Mouse (Mus musculus) MEL (cell line): ENCODE results near the gene Trappc10. TPM values are rescaled to one million over a fixed set of nuclear protein-coding genes. Genes with fewer than 3 reads are reported as not detected.
A peak's percentile ranks its signal among the peaks of the same experiment; 100 is the strongest.

ENCODE experiments used
- DNase-seq: peaks from one replicate; pipeline ENCODE4 v3.0.0; 2011; ENCODE audit warnings: low read depth, low spot score
- H3K27ac ChIP-seq: 2 replicates; pipeline ENCODE4 v1.5.1; 2012; ENCODE audit warnings: low read depth, mild to moderate bottlenecking, control low read depth, low read length, moderate library complexity; ENCODE audit not compliant: control insufficient read depth
- H3K27me3 ChIP-seq, 2 experiments: fragments of 150-350 bp in 1 of 2; sonication (generic) in 1 of 2; 2 replicates each; pipeline ENCODE4 v1.6.1; 2012; ENCODE audit warnings: low read length in 2 of 2, mild to moderate bottlenecking in 2 of 2, improper control_type of control experiment in 1 of 2, moderate library complexity in 1 of 2; ENCODE audit not compliant: insufficient read depth in 2 of 2, control insufficient read depth in 1 of 2
- H3K36me3 ChIP-seq, 2 experiments: 2 replicates each; pipeline ENCODE4 v1.6.1; 2012 to 2014; ENCODE audit warnings: low read length in 2 of 2, improper control_type of control experiment in 1 of 2, inconsistent platforms in 1 of 2, mild to moderate bottlenecking in 1 of 2; ENCODE audit not compliant: insufficient read depth in 2 of 2, control insufficient read depth in 1 of 2
- H3K4me1 ChIP-seq, 2 experiments: fragments of 150-350 bp in 1 of 2; sonication (generic) in 1 of 2; 2 replicates each; pipeline ENCODE4 v1.6.1; 2012; ENCODE audit warnings: low read length in 2 of 2, improper control_type of control experiment in 1 of 2, mild to moderate bottlenecking in 1 of 2; ENCODE audit not compliant: insufficient read depth in 2 of 2, control insufficient read depth in 1 of 2
- H3K4me3 ChIP-seq, 2 experiments: fragments of 150-350 bp in 1 of 2; sonication (generic) in 1 of 2; 2 replicates each; pipeline ENCODE4 v1.5.1; 2012; ENCODE audit warnings: low read depth in 2 of 2, low read length in 2 of 2, mild to moderate bottlenecking in 2 of 2, moderate library complexity in 2 of 2, control low read depth in 1 of 2, improper control_type of control experiment in 1 of 2; ENCODE audit not compliant: control insufficient read depth in 1 of 2, insufficient read depth in 1 of 2
- H3K79me2 ChIP-seq: 2 replicates; pipeline ENCODE4 v1.6.1; 2012; ENCODE audit warnings: mild to moderate bottlenecking, low read length, moderate library complexity; ENCODE audit not compliant: control insufficient read depth, poor library complexity, insufficient read depth
- H3K9ac ChIP-seq: 2 replicates; pipeline ENCODE4 v1.6.1; 2012; ENCODE audit warnings: low read depth, mild to moderate bottlenecking, control low read depth, low read length, moderate library complexity; ENCODE audit not compliant: control insufficient read depth, poor library complexity, severe bottlenecking
- H3K9me3 ChIP-seq: fragments of 150-350 bp; sonication (generic); replicated peaks from 2 replicates; pipeline ENCODE4 v1.6.1; 2012; ENCODE audit warnings: mild to moderate bottlenecking, low read length, improper control_type of control experiment, moderate library complexity; ENCODE audit not compliant: insufficient read depth
- BHLHE40 ChIP-seq: IDR thresholded peaks from 2 replicates; pipeline ENCODE4 v1.6.1; 2012; ENCODE audit warnings: low read depth, mild to moderate bottlenecking, inconsistent platforms, low read length, improper control_type of control experiment, borderline replicate concordance
- CHD1 ChIP-seq: IDR thresholded peaks from 2 replicates; pipeline ENCODE4 v1.6.1; 2012; ENCODE audit warnings: low read depth, mild to moderate bottlenecking, inconsistent platforms, low read length, improper control_type of control experiment
- CHD2 ChIP-seq: IDR thresholded peaks from 2 replicates; pipeline ENCODE4 v1.6.1; 2011; ENCODE audit warnings: low read length, improper control_type of control experiment
- CTCF ChIP-seq, 3 experiments: IDR thresholded peaks in 2 of 3; conservative IDR thresholded peaks in 1 of 3; 2 replicates each; pipeline ENCODE4 v1.5.1; 2011 to 2012; ENCODE audit warnings: low read length in 3 of 3, low read depth in 2 of 3, mild to moderate bottlenecking in 2 of 3, improper control_type of control experiment in 1 of 3, inconsistent platforms in 1 of 3, mixed read lengths in 1 of 3, moderate library complexity in 1 of 3; ENCODE audit not compliant: control insufficient read depth in 1 of 3, insufficient read depth in 1 of 3, poor library complexity in 1 of 3, severe bottlenecking in 1 of 3
- E2F4 ChIP-seq: IDR thresholded peaks from 2 replicates; pipeline ENCODE4 v1.6.1; 2011; ENCODE audit warnings: low read depth, low read length, improper control_type of control experiment, borderline replicate concordance
- ELF1 ChIP-seq: IDR thresholded peaks from 2 replicates; pipeline ENCODE4 v1.6.1; 2014; ENCODE audit warnings: low read depth, mild to moderate bottlenecking, inconsistent platforms, low read length, improper control_type of control experiment, moderate library complexity
- EP300 ChIP-seq, 2 experiments: IDR thresholded peaks; 2 replicates each; pipeline ENCODE4 v1.6.1; 2011; ENCODE audit warnings: improper control_type of control experiment in 2 of 2, low read length in 2 of 2, low read depth in 1 of 2, mild to moderate bottlenecking in 1 of 2
- ETS1 ChIP-seq: IDR thresholded peaks from 2 replicates; pipeline ENCODE4 v1.6.1; 2012; ENCODE audit warnings: low read depth, mild to moderate bottlenecking, inconsistent platforms, low read length, improper control_type of control experiment, moderate library complexity
- GABPA ChIP-seq: IDR thresholded peaks from 2 replicates; pipeline ENCODE4 v1.6.1; 2012; ENCODE audit warnings: low read depth, mild to moderate bottlenecking, inconsistent platforms, low read length, improper control_type of control experiment, moderate library complexity
- HCFC1 ChIP-seq: IDR thresholded peaks from 2 replicates; pipeline ENCODE4 v1.6.1; 2012; ENCODE audit warnings: low read depth, mild to moderate bottlenecking, inconsistent platforms, low read length, improper control_type of control experiment, moderate library complexity
- JUND ChIP-seq: IDR thresholded peaks from 2 replicates; pipeline ENCODE4 v1.6.1; 2011; ENCODE audit warnings: low read depth, mild to moderate bottlenecking, improper control_type of control experiment, low read length
- KAT2A ChIP-seq: conservative IDR thresholded peaks from 2 replicates; pipeline ENCODE4 v1.6.1; 2012; ENCODE audit warnings: low read depth, low read length, improper control_type of control experiment, inconsistent platforms
- MAX ChIP-seq: IDR thresholded peaks from 2 replicates; pipeline ENCODE4 v1.6.1; 2011; ENCODE audit warnings: low read length, improper control_type of control experiment
- MAZ ChIP-seq: IDR thresholded peaks from 2 replicates; pipeline ENCODE4 v1.6.1; 2012; ENCODE audit warnings: low read depth, mild to moderate bottlenecking, inconsistent platforms, low read length, improper control_type of control experiment
- MYB ChIP-seq: IDR thresholded peaks from 2 replicates; pipeline ENCODE4 v1.6.1; 2011; ENCODE audit warnings: mild to moderate bottlenecking, low read depth, low read length, improper control_type of control experiment
- MYC ChIP-seq: IDR thresholded peaks from 2 replicates; pipeline ENCODE4 v1.6.1; 2011; ENCODE audit warnings: low read depth, mild to moderate bottlenecking, low read length, improper control_type of control experiment, moderate library complexity
- NELFE ChIP-seq: IDR thresholded peaks from 2 replicates; pipeline ENCODE4 v1.6.1; 2011; ENCODE audit warnings: low read depth, low read length, improper control_type of control experiment
- NRF1 ChIP-seq: IDR thresholded peaks from 2 replicates; pipeline ENCODE4 v1.6.1; 2014; ENCODE audit warnings: low read depth, mild to moderate bottlenecking, inconsistent platforms, low read length, improper control_type of control experiment, moderate library complexity; ENCODE audit not compliant: poor library complexity, insufficient read depth, severe bottlenecking
- POLR2A ChIP-seq, 2 experiments: IDR thresholded peaks; 2 replicates each; pipeline ENCODE4 v1.6.1; 2011 to 2012; ENCODE audit warnings: low read length in 2 of 2, mild to moderate bottlenecking in 2 of 2, control low read depth in 1 of 2, improper control_type of control experiment in 1 of 2, low read depth in 1 of 2, moderate library complexity in 1 of 2; ENCODE audit not compliant: control insufficient read depth in 1 of 2, insufficient read depth in 1 of 2, poor library complexity in 1 of 2
- POLR2AphosphoS2 ChIP-seq: IDR thresholded peaks from 2 replicates; pipeline ENCODE4 v1.6.1; 2011; ENCODE audit warnings: low read length, improper control_type of control experiment
- POLR2AphosphoS5 ChIP-seq: IDR thresholded peaks from 2 replicates; pipeline ENCODE4 v1.6.1; 2012; ENCODE audit warnings: low read depth, borderline replicate concordance, mild to moderate bottlenecking, inconsistent platforms, low read length, moderate library complexity, mixed read lengths
- RCOR1 ChIP-seq: IDR thresholded peaks from 2 replicates; pipeline ENCODE4 v1.6.1; 2012; ENCODE audit warnings: low read depth, mild to moderate bottlenecking, inconsistent platforms, low read length, improper control_type of control experiment
- SIN3A ChIP-seq: IDR thresholded peaks from 2 replicates; pipeline ENCODE4 v1.6.1; 2012; ENCODE audit warnings: low read length, improper control_type of control experiment, inconsistent platforms
- TBP ChIP-seq: IDR thresholded peaks from 2 replicates; pipeline ENCODE4 v1.8.0; 2011; ENCODE audit warnings: low read depth, low read length, improper control_type of control experiment
- UBTF ChIP-seq: IDR thresholded peaks from 2 replicates; pipeline ENCODE4 v1.6.1; 2012; ENCODE audit warnings: low read depth, mild to moderate bottlenecking, inconsistent platforms, low read length, improper control_type of control experiment, moderate library complexity, borderline replicate concordance; ENCODE audit not compliant: insufficient read depth
- USF1 ChIP-seq: IDR thresholded peaks from 2 replicates; pipeline ENCODE4 v1.6.1; 2014; ENCODE audit warnings: low read depth, mild to moderate bottlenecking, inconsistent platforms, low read length, improper control_type of control experiment, moderate library complexity
- USF2 ChIP-seq, 2 experiments: IDR thresholded peaks; 2 replicates each; pipeline ENCODE4 v1.6.1; 2011 to 2012; ENCODE audit warnings: improper control_type of control experiment in 2 of 2, low read length in 2 of 2, borderline replicate concordance in 1 of 2, inconsistent platforms in 1 of 2, low read depth in 1 of 2, mild to moderate bottlenecking in 1 of 2; ENCODE audit not compliant: insufficient read depth in 1 of 2
- ZKSCAN1 ChIP-seq: IDR thresholded peaks from 2 replicates; pipeline ENCODE4 v1.6.1; 2012; ENCODE audit warnings: low read depth, mild to moderate bottlenecking, inconsistent platforms, low read length, improper control_type of control experiment, moderate library complexity
- ZNF384 ChIP-seq: IDR thresholded peaks from 2 replicates; pipeline ENCODE4 v1.6.1; 2012; ENCODE audit warnings: low read depth, mild to moderate bottlenecking, inconsistent platforms, low read length, improper control_type of control experiment
- polyA plus RNA-seq, 2 experiments: library from polyadenylated mRNA; stranded (reverse) in 1 of 2; unstranded in 1 of 2; fragments of >175 nt in 1 of 2; fragments of >200 nt in 1 of 2; gene quantifications; 2 replicates each; pipeline versions ENCODE4 v1.2.1 to v1.2.4; 2012; ENCODE audit warnings: low replicate concordance in 2 of 2, low read depth in 1 of 2; ENCODE audit not compliant: insufficient read length in 2 of 2, insufficient read depth in 1 of 2, missing spikeins in 1 of 2
- total RNA-seq: library from RNA; depleted of rRNA; stranded (reverse); fragments of 300-350 nt; gene quantifications from 2 replicates; pipeline ENCODE4 v1.2.3, GENCODE M21; 2012

Trappc10 gene
- total and polyA plus RNA-seq, 3 experiments = 26.1 to 35.5 TPM; not detected in 1

DNA sequence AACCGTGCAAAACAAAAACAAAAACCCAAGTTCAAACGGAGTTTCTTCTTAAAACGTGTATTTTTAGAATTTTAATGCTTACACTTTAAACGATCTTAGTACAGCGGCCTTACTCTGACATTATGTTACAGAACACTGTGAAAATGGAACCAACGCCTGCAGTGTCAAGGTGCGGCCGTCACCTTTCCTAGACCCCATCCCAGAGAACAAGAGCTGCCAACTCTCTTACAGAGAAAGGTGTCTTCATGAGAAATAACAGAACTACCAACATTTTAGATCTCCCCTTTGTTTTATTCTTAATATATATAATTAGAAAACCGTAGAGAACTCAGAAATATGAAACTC lies 59.1 kb downstream of the Trappc10 start:
- Histone ChIP-seq H3K36me3 (peaks cover 0 to 6% of the 10 kb centered on the region in 2 experiments; a peak in 3 of 4 replicates), H3K79me2 (peaks cover 12% of the 10 kb centered on the region)

DNA sequence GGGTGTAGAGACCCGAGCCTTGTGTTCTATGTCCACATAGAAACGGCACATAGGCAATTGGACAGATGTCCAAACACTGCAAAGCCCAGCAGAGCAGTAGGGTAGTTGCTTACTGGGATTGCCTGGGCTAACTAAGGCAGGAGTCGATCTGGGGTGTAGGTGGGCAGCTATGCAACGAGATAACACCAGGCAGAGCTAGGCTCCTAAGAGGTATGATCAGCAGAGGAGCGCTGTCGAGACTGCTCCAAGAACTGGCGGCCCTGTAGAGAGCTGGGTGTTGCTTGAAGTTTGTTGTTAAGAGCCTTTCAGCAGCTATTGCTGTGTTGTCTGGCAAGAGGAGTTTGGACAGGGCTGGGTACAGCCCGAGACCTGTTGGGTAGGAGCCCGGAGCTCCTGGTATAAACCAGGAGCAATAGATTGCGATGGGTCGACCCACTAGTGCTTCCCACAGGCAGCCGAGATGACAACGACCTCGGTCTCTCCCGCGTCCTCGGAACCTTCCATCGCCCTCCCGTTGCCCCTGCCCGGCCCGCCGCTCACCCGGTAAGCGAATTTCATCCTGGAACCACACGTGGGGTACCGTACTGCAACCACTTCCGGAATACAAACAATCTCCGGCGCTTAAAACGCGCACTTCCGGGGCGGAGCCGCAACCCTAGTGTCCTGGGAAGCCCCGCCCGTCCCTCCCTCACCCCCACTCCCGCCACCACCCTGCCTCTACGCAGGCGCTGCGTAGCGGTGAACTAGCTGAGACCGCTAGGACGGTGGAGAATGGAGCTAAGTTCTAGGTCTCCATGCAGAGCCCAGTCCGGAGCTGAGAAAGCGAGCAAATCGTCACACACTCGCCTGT lies 59.7 kb downstream of the Trappc10 start, which contains the start of gene Pwp2:
Gene Pwp2 (minus strand): TSS at position 619 of the 850 bp plus-strand sequence.
- Histone ChIP-seq H3K27me3 (no peaks in the 10 kb centered on the region), H3K9ac (peak within 1 kb of the TSS; percentile 93), H3K9me3 (no peaks in the 10 kb centered on the region), H3K36me3 (peaks cover 0 to 6% of the 10 kb centered on the region in 2 experiments; a peak in 3 of 4 replicates), H3K27ac (peak within 1 kb of the TSS; percentile 94), H3K4me1 (peaks cover 5 to 10% of the 10 kb centered on the region in 2 experiments; a peak in 3 of 4 replicates), H3K4me3 (peak within 1 kb of the TSS; percentile 88 to 100), H3K79me2 (peaks cover 12% of the 10 kb centered on the region)
- DNase-seq = peak; percentile 97
- 0 out of 4 replicates have a peak, but pooled peaks of 1 of the 2 experiments have one; percentile 6 for TF ChIP-seq EP300 (IDR thresholded peaks at IDR 0.05; ENCODE audit: low read depth in 1 of 2, low read length in 2 of 2)
- TF ChIP-seq CHD2 = no peak
- TF ChIP-seq MAX = peak; percentile 96
- peak; percentile 89 for TF ChIP-seq ELF1
- TF ChIP-seq MYC = peak; percentile 96
- TF ChIP-seq NRF1 = peak; percentile 80
- peak; percentile 100 for TF ChIP-seq SIN3A
- 0 out of 2 replicates have a peak, but pooled peaks have one; percentile 19 for TF ChIP-seq ETS1
- no peak for TF ChIP-seq E2F4
- TF ChIP-seq CTCF (IDR thresholded peaks at IDR 0.05 in 2 of 3, conservative IDR thresholded peaks at IDR 0.05 in 1 of 3; ENCODE audit: control insufficient read depth in 1 of 3, insufficient read depth in 1 of 3, low read depth in 2 of 3, low read length in 3 of 3, poor library complexity in 1 of 3, severe bottlenecking in 1 of 3) = no peak
- TF ChIP-seq UBTF = no peak
- TF ChIP-seq USF2 (IDR thresholded peaks at IDR 0.05; ENCODE audit: borderline replicate concordance in 1 of 2, insufficient read depth in 1 of 2, low read depth in 1 of 2, low read length in 2 of 2) = no peak
- 0 out of 2 replicates have a peak, but pooled peaks have one; percentile 37 for TF ChIP-seq USF1
- TF ChIP-seq BHLHE40 = no peak
- TF ChIP-seq NELFE = peak; percentile 88
- no peak for TF ChIP-seq ZKSCAN1
- TF ChIP-seq RCOR1 = peak; percentile 25; the same call in 1 of the 2 replicates
- peak; percentile 62 for TF ChIP-seq KAT2A
- peak; percentile 42 for TF ChIP-seq TBP
- TF ChIP-seq POLR2AphosphoS5 = no peak
- TF ChIP-seq GABPA = no peak
- TF ChIP-seq POLR2AphosphoS2 = peak; percentile 95
- peak; percentile 57 to 96; a peak in 3 of 4 replicates for TF ChIP-seq POLR2A (IDR thresholded peaks at IDR 0.05; ENCODE audit: control insufficient read depth in 1 of 2, insufficient read depth in 1 of 2, low read depth in 1 of 2, low read length in 2 of 2, poor library complexity in 1 of 2)
- TF ChIP-seq HCFC1 = peak; percentile 92

More for the DNA sequence above, 59.1 kb downstream of the Trappc10 start:
- Histone ChIP-seq H3K4me3 (peak overlapping the region; percentile 73 to 88), H3K4me1 (peaks cover 5 to 10% of the 10 kb centered on the region in 2 experiments; a peak in 3 of 4 replicates), H3K9ac (peak overlapping the region; percentile 90), H3K9me3 (no peaks in the 10 kb centered on the region), H3K27ac (peak overlapping the region; percentile 94), H3K27me3 (no peaks in the 10 kb centered on the region)
- DNase-seq = no peak
- TF ChIP-seq MYB (no peak), USF1 (no peak), CHD1 (0 out of 2 replicates have a peak, but pooled peaks have one; percentile 27), POLR2AphosphoS2 (no peak), TBP (peak; percentile 2; the same call in 1 of the 2 replicates), MYC (no peak), ZKSCAN1 (0 out of 2 replicates have a peak, but pooled peaks have one; percentile 7), MAZ (peak; percentile 4; the same call in 1 of the 2 replicates), ZNF384 (0 out of 2 replicates have a peak, but pooled peaks have one; percentile 5), NRF1 (no peak), JUND (no peak)
